Mouse (Mus musculus): ENCODE measurements at regions not wholly inside any gene's neighbourhood (a gene's known extent, or its start where the extent isn't known, plus 50 kb on each side); places are given as distances from the start of the nearest gene placed in this dataset.
A peak's percentile ranks its signal among the peaks of the same experiment; 100 is the strongest.

DNA sequence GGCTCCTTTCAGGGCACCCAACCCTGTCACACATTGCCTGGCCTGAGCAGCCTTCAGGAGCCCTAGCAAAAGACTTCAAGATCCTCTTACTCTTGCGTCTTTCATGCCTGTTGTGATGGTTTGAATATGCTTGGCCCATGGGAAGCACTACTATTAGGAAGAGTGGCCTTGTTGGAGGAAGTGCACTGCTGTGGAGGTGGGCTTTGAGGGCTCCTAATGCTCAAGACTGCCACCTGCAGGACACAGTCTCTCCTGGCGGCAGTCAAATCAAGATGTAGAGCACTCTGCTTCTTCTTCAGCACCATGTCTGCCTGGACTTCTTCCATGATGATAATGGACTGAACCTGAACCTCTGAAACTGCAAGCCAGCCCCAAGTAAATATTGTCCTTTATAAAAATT lies 73.0 kb downstream of the Tsen15 start:
- no peak for DNase-seq

DNA sequence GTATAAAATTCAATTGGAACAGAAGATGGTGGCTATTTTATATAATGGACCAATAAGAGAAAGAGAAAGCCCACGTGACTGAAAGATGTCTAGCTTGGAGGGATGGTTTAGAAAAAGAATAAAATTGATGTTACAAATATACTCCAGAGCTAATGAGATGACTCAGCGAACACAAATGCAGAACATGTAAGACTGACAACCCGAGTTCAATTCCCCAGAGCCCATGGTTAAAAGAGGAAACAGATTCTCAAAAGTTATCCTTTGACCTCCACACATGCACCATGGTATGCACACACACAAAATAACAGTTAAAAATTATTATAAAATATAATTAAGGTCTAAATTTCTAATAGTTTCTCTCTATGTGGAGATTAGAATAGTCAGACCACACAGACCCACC lies 81.0 kb downstream of the Tsen15 start:
- no peak for DNase-seq

DNA sequence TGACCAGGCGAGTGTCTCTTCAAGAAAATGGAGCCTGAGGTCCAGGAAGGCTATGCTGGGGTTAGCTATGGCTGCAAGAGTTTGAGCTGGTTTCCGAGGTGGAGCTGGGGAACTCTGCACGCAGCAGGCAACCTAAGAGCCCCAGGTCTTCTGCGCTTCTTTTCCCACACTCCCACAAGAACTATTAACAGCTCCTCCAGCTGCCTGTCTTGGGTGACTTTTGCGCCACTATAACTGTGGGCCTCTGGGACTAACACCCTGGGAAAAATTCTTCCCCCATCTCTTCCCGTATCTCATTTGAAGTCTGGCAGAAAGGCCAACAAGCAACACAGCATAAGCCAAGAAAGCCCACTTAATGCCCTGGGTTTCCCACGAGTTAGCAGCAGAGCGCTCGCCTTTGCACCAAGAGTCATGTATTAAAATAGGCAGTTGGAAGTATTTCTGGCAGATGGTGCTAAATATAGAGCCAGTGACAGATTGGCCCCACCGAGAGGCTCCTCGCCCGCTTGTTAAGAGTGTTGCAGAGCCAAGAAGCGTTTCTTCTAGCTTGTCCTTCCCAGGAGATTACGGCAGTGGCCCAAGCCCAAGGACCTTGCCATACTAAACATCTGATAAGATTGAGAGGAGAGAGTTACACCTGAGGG lies 81.9 kb downstream of the Tsen15 start:
- no peak for DNase-seq

DNA sequence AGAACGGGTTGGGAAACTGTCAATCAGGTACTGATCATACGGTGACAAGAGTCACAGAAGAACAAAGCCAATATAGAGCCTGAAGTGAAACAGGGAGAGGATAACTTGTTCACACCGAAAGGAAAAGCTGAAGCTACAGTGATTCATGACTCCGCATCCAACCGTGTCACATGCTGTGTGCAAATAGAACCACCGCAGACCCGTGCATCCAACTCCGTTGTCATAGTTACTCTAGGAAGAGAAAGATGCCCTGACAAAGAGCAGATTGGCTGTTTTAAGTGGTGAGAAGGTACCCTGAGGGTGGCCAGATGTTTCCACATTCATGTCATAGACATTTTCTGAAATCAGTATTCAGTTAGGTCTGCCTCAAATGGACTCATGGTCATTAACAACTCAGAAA lies 85.1 kb downstream of the Tsen15 start:
- DNase-seq, result no peak

DNA sequence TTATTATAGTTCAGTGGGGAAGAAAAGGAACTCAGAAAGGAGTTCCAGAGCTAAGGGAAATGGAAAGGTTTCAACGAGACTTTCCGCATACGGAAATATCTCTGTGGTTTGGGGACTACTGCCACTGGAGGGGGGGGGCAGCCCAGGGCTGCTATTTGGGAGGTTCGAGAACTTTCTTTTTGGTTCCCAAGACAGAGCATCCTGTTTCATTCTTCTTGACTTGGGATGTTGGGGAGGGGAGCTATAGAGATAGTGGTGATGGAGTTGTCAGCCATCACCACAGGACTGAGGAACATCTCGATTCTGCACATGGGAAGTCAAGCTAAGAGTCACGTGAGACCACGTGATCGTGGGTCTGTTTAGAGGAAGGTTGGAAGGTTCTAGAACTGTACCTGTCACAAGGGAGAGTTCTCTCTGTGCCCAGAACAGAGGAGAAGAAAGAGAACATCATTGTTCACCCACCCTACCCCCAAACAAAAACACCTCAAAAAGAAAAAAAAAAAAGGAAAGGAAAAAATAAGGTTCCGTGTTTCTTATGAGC lies 94.2 kb downstream of the Tsen15 start:
- no peak for DNase-seq

DNA sequence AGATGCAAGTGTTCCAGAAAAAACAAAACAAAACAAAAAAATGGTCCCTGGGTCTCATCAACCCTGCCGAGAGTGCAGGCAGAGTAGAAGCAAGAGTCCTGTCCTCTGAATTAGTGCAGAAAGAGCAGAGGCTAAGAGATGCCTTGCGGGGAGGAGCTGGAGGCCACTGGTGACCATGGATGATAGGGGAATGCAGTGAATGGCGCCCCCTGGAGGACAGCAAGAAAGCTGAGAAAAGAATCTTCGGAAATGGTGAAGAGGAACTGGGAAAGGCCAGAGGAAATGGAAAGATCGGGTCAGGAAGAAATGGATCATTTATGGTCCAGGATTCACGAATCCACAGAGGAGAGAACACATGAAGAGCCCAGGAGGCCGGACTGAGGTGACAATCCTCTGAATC lies 95.7 kb downstream of the Tsen15 start:
- peak; percentile 82 for DNase-seq

DNA sequence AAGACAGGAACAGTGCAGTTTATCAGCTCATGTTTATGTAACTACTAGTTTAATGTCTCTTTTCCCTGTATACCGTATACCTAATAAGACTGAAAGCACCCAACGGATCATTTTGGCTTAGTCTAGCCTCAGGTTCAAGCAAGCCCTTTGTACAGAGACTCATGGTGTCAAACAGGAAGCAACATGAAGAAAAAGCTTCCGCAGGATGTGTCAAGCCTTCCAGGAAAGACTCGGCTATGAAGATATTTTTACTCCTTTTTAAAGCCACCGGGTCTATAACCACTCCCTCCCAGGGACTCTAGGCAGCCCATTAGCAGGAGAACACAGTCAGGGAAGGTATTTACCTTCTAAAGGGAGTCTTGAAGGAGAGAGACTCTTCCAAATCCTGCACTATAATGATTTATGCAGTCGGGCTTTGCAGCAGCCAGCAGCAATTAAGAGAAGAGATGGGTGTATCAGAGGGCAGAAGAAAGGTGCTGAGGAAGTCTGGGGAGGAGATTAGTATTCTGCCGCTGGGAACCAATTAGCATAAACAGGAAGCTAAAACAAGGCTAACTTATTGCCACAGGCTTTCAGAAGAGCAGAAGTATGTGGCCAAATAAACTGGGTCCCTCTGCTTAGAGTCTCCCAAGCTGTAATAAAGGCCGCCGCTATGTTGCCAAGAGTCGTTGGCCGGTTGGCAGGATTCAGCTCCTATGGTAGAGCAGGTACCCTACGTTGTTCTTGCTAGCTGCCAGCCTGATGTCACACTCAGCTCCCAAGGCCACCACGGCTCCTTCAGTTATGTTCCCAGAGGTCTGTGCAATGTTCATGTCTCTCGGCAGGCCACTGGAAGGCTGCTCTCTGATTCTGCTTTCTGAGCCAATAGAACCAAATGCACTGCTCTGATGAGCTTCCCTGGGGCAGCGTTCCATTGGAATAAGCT lies 98.7 kb downstream of the Tsen15 start:
- DNase-seq, result no peak

DNA sequence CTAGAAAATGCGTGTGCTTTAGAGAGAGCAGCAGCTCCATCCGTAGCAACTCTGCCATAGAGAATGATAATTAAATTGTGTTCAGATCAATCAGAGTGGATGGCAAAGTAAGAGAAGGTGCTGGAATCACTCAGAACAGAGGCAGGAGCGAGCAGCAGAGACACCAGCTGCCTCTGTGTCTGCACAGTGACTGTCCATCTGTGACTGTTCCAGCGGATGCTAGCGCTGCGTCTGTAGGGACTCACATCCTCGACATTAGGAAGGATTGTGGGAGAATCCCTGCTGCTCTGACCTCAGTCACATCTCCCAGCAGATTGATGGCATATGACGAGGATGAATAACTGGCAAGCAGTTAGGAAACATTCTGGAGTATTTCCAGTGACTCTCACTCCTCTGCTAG lies 99.8 kb downstream of the Tsen15 start:
- DNase-seq, result no peak

DNA sequence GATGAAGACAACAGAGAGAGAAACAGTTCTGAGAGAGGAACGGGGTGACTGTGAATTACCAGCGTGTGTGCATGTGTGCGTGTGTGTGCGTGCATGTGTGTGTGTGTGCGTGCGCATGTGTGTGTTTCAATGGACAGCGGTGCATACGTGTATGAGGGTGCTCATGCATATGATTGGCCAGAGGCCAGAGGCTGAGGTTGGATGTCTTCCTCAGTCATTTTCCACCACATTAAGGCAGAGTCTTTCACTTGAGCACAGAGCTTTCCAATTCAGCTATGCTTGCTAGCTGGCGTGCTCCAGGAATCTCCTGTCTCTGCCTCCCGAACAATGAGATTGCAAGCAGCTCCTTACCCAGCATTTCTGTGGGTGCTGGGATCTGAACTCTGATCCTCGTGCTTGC lies 104.4 kb downstream of the Tsen15 start:
- DNase-seq, result no peak

DNA sequence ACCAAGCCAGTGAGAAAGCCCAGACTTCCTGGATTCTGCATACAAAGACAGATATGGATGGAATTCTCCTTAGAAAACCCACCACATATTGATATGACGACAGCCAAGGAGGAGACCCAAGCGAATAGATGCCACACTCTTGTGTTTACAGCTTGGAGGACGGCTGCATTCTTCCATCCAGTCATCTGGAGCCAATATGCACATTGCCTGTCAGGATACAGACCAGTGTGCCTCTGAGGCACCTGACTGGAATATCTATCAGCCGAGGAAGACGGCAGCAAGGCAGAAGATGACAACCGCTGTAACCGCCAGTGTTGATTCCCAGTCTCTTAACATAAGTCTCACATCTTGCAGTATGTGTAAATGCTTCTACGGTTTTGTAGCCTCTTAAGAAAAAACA lies 105.3 kb downstream of the Tsen15 start:
- no peak for DNase-seq

DNA sequence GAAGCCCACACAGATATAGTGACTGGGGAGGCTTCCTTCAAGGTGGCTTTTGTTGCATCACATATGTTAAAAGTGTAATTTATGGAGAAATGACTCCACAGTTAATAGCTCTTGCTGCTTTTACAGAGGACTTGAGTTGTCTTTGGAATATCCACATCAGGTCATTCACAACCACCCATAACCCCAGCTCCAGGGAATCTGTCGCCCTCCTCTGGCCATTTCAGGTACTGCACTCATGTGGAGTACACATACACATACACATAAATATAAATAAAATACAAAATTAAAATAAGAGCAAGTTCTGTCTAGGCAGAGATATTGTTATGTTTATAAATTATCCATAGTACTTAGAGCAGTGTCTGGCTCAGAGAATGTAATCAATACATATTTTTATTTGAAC lies 106.5 kb downstream of the Tsen15 start:
- DNase-seq, result no peak

DNA sequence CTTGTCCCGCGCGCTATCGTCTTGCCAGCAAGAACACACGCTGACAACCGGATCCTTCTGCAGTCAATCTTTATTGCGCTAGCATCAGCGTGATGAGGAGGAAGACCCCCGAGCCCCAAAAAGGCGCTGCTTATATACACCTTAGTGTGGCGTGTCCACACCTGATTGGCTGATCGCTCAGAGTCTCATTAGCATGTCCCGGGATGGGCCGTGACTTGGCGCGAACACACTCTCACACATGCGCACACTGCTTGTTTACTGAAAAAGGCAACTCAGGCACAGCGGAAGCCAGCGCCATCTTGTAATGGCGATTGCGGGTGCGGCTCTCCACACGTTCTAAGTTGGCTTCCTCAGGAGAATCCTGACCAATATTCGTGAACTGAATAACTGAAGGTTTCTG lies 111.5 kb downstream of the Tsen15 start:
- DNase-seq, result no peak

DNA sequence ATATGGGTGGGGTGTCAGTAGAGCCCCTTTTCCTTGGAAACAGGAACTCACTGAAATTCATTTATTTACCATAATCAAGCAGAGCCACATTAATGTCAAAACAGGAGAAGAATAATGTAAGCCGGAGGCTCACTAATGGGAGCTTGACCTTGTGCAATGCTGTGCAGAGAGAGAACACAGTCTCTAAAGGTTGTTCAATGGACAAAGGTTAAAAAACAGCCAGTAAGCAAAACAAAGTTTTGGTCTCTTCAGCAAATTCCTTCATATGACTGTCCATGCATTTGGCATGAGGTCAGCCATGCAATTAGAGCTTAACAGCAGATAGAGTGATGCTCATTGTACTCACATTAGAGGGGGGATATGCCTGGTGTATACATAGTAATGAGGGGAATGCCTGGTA lies 113.1 kb downstream of the Tsen15 start:
- peak; percentile 30 for DNase-seq

DNA sequence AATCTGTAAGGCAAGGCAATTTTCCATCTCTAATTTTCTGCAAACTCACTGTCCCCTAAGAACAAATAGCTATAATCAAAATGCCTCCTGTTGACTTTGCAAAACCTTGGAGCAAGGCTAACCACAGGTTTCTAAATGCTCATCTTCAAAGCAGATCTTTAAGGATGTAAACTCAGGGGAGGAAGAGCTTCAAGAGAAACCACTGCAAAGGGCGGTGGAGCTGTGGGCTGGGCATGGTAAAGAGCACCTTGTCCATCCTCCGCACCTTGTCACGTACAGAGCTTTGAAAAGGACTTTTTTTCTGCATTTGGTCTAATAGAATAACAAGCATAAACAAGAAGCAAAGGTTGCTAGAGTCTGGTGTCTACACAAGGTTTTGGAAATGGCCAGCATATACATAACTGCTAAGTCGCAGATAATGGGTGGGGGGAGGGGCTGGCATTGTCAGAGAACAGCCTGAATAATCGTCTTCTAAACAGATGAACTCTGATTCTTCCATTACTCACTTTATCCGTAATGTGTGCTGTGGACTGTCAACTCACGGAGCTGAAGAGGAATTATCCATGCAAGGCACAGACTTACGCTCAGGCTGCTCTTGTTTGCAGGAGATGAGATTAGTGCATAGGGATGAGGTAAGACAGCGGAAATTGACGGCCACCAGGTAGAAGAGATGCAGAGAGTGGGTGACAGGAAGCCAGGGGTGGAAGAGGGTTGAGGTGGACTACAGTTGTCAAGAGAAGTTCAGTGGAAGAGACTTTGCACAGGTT lies 116.4 kb downstream of the Tsen15 start:
- no peak for DNase-seq

DNA sequence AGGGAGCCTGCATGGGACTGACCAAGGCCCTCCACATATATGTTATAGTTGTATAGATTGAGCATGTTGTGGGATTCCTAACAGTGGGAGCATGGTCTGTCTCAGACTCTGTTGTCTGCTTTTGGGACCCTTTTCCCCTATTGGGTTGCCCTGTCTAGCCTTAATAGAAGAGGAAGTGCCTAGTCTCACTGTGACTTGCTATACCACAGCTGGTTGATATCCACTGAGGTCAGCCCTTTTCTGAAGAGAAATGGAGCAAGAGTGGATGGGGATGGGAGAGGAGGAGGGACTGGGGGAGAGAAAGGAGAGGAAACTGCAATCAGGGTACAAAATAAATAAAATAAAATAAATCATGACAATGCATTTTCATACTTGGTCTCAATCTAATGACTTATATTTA lies 120.1 kb downstream of the Tsen15 start:
- DNase-seq, result no peak

DNA sequence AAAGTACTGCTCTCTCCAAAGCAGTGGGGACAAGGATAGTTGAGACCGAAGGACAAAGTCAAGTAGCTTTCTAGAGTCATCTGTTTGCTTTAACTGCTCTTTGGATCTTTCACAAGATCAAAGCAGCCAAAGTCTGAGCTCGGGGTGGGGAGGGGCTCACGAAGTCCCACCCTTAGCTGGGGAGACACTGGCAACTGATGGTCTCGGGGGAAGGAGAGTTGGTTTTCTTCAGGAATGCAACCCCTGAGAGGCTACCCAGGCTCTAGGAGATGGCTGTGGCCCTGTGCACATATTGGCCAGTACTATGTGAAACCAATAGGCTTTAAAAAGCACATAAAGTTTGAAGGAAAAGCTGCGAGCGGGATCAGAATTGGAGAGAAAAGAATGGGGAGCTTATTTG lies 121.5 kb downstream of the Tsen15 start:
- no peak for DNase-seq

DNA sequence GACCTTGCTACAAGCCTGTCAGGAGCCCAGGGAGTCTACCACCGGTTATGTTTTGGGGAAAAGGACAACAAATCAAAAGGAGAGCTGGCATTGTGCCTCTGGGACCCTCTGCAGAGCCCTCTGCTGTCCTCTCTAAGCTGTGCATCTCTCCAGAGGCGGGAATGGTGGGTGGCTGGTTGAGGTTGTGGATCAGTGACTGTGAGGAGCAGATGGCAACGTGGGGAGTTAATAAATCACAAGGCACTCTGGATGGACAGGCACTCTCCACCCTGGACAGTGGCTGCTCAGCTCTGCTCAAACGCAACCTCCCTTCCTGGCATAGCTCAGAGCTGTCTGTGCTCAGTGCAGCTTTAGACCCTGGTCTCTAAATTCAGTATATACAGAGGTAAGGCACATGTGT lies 125.0 kb downstream of the Tsen15 start:
- DNase-seq, result no peak

DNA sequence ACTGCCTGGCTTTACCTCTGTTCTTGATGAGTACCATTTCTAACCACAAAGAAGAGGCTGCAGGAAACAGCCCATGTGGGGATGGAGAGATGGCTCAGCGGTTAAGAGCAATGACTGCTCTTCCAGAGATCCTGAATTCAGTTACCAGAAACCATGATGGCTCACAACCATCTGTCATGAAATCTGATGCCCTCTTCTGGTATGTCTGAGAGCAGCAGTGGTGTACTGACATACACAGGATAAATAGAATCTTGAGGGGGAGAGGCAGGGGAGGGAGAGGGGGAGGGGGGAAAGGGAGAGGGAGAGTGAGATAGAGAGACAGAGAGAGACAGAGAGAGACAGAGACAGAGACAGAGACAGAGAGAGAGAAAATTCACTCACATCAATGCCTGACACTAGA lies 125.5 kb downstream of the Tsen15 start:
- no peak for DNase-seq

DNA sequence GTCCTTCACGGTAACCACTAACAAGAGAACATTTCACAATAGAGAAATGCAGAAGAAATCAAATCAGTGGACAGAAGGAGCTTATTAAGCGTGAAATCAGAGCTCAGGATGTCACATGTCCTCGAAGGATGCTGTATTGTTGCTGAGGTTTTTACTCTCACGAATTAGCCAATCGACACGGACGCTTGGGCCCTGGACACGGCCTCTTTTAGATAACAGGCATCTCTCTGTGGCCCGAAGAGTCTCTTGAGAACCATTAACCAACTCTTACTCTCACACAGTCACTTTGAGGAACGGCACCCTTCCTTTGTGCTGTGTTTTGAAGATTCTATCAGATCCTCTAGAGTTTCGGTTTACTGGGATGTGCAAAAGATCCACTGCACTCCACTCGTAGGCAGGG lies 128.2 kb downstream of the Tsen15 start:
- no peak for DNase-seq

DNA sequence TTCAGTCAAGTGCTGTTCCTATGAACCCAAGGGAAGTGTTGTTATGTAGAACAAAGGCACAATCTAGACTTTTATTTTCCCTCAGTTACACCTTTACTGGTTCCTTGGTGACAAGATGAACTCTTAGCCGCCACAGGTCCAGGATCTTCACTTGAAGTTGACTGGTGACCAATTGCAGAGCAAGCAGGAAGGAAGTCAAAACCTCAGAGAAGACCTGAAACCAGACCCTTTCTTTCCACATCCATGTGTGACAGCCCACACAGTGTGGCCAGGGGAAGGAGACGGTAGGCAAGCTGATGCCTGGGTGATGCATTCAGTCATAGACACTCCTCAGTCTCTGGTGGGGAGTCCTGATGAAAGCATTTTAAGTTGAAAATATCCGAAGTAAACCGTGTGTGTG lies 132.6 kb downstream of the Tsen15 start:
- DNase-seq, result no peak

DNA sequence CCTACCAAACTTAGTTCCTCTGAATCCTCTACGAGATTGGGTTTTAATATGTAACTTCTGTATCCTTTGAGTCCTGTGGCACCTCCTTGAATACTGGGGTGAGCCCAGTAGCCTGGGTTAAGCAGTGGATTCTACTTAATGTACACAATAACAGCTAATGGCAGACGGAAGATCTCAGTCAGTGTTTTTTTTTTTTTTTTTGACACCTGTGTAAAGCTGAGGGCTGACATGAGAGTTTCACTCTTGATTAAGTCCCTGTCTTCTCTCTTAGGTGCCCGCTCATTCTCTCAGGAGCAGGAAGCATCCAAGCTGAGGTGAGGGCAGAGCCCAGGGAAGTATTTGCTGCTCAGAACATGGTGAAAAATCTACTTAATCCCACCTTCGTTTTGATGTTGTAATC lies 133.0 kb downstream of the Tsen15 start:
- DNase-seq, result no peak

DNA sequence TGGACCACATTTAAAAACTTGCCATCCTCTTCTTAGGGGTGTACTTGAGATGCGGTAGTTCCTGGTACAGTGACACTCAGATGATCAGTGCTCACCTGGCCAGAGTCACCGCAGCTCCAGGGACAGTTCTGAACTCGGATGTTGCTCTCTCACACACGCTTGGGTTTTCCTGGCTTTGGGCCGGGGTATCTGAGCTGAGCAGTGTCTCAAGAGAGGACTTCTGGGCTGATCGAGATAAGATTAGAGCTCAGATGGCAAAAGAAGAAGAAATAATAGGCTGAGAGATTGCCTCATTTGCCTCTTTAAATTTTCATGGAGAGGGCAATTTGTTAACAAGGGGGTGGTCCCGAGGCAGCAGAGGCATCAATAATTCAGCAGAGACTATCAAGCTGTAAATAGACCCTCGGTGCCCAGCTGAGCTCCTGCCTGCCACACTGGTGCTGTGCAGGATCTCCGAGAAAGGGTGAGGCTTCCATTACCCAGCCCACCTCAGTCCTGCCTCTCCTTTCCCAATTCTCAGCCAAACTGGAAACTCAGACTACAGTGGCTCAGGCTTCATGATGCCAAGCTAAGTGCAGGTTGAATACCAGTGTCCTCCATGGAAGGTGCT lies 133.7 kb downstream of the Tsen15 start:
- DNase-seq, result no peak

DNA sequence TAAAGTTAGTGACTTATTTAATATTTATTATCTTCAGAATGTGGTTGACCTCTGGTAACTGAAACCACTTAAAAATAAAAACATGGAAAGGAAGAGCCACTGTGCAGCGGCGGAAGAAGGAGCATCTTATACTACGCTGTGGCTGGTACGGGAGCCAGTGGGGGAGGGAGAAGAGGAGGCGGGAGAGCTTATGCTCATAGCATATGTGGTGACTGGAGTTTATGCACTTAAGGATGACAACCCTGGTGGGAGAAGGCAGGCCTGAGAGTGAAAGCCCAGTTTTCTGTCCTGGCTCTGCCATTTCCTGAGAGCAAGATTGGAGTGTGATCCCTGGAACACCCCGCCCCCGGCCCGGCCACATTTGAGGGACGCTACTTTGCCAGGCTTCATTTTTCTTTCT lies 145.5 kb downstream of the Tsen15 start:
- no peak for DNase-seq

All from kidney, postnatal 14 days (tissue).